Mouse (Mus musculus) hindbrain, embryonic 12.5 days (tissue): ENCODE data around the gene Rhox2f. TPM values are rescaled to one million over a fixed set of nuclear protein-coding genes. Genes with fewer than 3 reads are reported as not detected.
"Not testable (repeated sequence)": the region's sequence is repeated elsewhere in the genome, so short reads cannot be mapped to it uniquely, and the experiment has no call there.

ENCODE experiments used
- ATAC-seq: fragments of 200-750 bp; cut with Nextera tagmentation; 2 replicates; pipeline ENCODE4 v1.8.0; 2017; ENCODE audit warnings: moderate TSS enrichment; ENCODE audit not compliant: low FRiP score
- H3K27ac ChIP-seq: fragments of 300-500 bp; sonication (generic); 2 replicates; pipeline ENCODE4 v1.5.1; 2016; ENCODE audit warnings: mild to moderate bottlenecking
- H3K27me3 ChIP-seq: fragments of 300-500 bp; sonication (generic); 2 replicates; pipeline ENCODE4 v1.6.1; 2016; ENCODE audit warnings: mild to moderate bottlenecking
- H3K36me3 ChIP-seq: fragments of 300-500 bp; sonication (generic); 2 replicates; pipeline ENCODE4 v1.6.1; 2016; ENCODE audit warnings: mild to moderate bottlenecking
- H3K4me1 ChIP-seq: fragments of 300-500 bp; sonication (generic); 2 replicates; pipeline ENCODE4 v1.6.1; 2016
- H3K4me2 ChIP-seq: fragments of 300-500 bp; sonication (generic); replicated peaks from 2 replicates; pipeline ENCODE4 v1.6.1; 2016; ENCODE audit warnings: mild to moderate bottlenecking
- H3K4me3 ChIP-seq: fragments of 300-500 bp; sonication (generic); 2 replicates; pipeline ENCODE4 v1.5.1; 2016; ENCODE audit warnings: mild to moderate bottlenecking
- H3K9ac ChIP-seq: fragments of 300-500 bp; sonication (generic); 2 replicates; pipeline ENCODE4 v1.6.1; 2016; ENCODE audit warnings: mild to moderate bottlenecking, moderate library complexity
- H3K9me3 ChIP-seq: fragments of 300-500 bp; sonication (generic); replicated peaks from 2 replicates; pipeline ENCODE4 v1.6.1; 2016; ENCODE audit warnings: mild to moderate bottlenecking
- WGBS: fragments of 180-500 bp; shearing (Covaris S2); methylation state at CpG from one replicate; pipeline ENCODE4 v1.1.7; 2016; 5-methylcytosine and 5-hydroxymethylcytosine counted together
- polyA plus RNA-seq: library from polyadenylated mRNA; unstranded; fragments of >200 nt; fragmentation: Nextera tagmentation; extraction: Ambion mirVana; gene quantifications from 2 replicates; pipeline ENCODE4 v1.2.1, GENCODE M21; 2016

Rhox2f gene
- 1.2 TPM in 1 of 2 replicates, not detected in the other for polyA plus RNA-seq

- ATAC-seq, H3K9me3 ChIP-seq, H3K27me3 ChIP-seq, H3K4me1 ChIP-seq, H3K36me3 ChIP-seq, H3K9ac ChIP-seq, H3K27ac ChIP-seq, H3K4me2 ChIP-seq, H3K4me3 ChIP-seq: not testable (repeated sequence)
- WGBS: 87% methylated on average over 8 of the region's 8 CpGs
Measured at GRCm38 (mm10) chrX:37571105-37571504, at the start of gene Rhox2f. Gene Rhox2f (plus strand): TSS chrX:37571405.

DNA sequence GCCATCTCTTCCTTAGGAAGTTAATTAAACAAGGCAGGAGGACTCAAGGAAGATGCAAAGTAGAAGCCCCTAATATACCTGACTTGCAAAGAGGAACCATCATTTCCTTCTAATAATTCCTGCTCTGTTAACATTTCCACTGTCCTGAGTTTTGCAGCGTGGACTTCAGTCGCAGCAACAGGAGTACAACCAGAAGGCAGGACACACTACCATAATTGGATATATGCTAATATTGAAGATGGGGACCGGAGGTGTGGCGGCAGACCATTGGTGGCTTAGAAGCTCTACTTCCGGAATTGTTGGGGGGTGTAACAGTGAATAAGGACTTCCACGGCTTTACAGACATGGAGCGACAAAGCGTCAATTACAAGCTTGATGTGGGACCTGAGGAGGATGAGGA lies 41.1 kb upstream of the Rhox2f start, which contains the start of gene Rhox2e:
Gene Rhox2e (plus strand): TSS at position 301 of the 400 bp plus-strand sequence.
- H3K9me3 ChIP-seq, H3K27me3 ChIP-seq, H3K27ac ChIP-seq, H3K36me3 ChIP-seq, H3K4me2 ChIP-seq, H3K4me3 ChIP-seq, ATAC-seq, H3K4me1 ChIP-seq, H3K9ac ChIP-seq: not testable (repeated sequence)
- 96% methylated on average over 2 of the region's 8 CpGs for WGBS

DNA sequence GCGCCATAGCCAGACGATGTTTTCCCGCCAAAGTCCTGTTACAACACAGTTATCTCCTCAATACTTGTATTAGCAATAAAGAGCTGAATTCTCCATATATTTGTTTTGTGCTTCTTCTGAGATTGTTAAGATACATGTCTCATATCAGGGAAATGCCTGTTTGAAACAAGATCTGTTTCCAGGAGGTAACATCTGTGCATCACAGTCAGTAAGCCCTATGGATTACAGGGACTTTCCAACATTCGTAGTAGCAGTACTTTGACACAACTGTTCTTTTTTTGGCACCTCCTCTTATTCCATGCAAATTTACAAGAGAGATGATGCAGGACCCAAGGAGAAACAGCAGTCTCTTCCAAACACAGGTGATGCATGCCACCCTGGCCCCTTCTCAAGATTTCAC lies 29.5 kb upstream of the Rhox2f start, which contains the start of gene Rhox3e:
Gene Rhox3e (plus strand): TSS at position 301 of the 400 bp plus-strand sequence.
- H3K9ac ChIP-seq, H3K4me1 ChIP-seq, H3K27ac ChIP-seq, H3K4me2 ChIP-seq, H3K4me3 ChIP-seq, H3K27me3 ChIP-seq, H3K36me3 ChIP-seq, H3K9me3 ChIP-seq, ATAC-seq: not testable (repeated sequence)
- 88% methylated on average over 1 of the region's 4 CpGs for WGBS

- H3K27ac ChIP-seq, H3K36me3 ChIP-seq, H3K9me3 ChIP-seq, H3K9ac ChIP-seq, H3K4me3 ChIP-seq, H3K27me3 ChIP-seq, H3K4me1 ChIP-seq, ATAC-seq, H3K4me2 ChIP-seq: not testable (repeated sequence)
- WGBS: over 99% methylated on average over 10 of the region's 18 CpGs
Measured at GRCm38 (mm10) chrX:37557112-37557511, 14.1 kb upstream of the Rhox2f start, which contains the start of gene Rhox4e. Gene Rhox4e (plus strand): TSS chrX:37557412.

- 68% methylated on average over 2 of the region's 2 CpGs for WGBS
Measured at GRCm38 (mm10) chrX:37572638-37573037, 1.4 kb downstream of the Rhox2f start.

GRCm38 (mm10) chrX:37580692-37581091 lies 9.5 kb downstream of the Rhox2f start, which contains the start of gene Rhox3f:
Gene Rhox3f (plus strand): TSS chrX:37580992.
- H3K4me1 ChIP-seq, H3K9me3 ChIP-seq, H3K36me3 ChIP-seq, H3K27me3 ChIP-seq, ATAC-seq, H3K27ac ChIP-seq, H3K4me3 ChIP-seq, H3K4me2 ChIP-seq, H3K9ac ChIP-seq: not testable (repeated sequence)

More at GRCm38 (mm10) chrX:37572638-37573037, 1.4 kb downstream of the Rhox2f start:
- not testable (repeated sequence) for H3K9ac ChIP-seq, H3K36me3 ChIP-seq, H3K9me3 ChIP-seq, H3K4me3 ChIP-seq, H3K4me2 ChIP-seq, H3K27ac ChIP-seq, ATAC-seq, H3K27me3 ChIP-seq, H3K4me1 ChIP-seq

- 91% methylated on average over 16 of the region's 19 CpGs for whole genome bisulfite sequencing
- H3K9ac ChIP-seq, H3K9me3 ChIP-seq, H3K27me3 ChIP-seq, H3K4me1 ChIP-seq, H3K36me3 ChIP-seq, H3K4me3 ChIP-seq, ATAC-seq, H3K27ac ChIP-seq, H3K4me2 ChIP-seq: not testable (repeated sequence)
Measured at GRCm38 (mm10) chrX:37607604-37608003, 36.4 kb downstream of the Rhox2f start, which contains the start of gene Rhox4f. Gene Rhox4f (minus strand): TSS chrX:37607704.

Other genes with a start within 250 kb of the Rhox2f start
- not detected in 2 replicates for gene Rhox3a2, start 191.4 kb upstream of the Rhox2f start, polyA plus RNA-seq
- gene Rhox4a2, start 180.6 kb upstream of the Rhox2f start, polyA plus RNA-seq: 6.9 and 7.8 TPM in 2 replicates
- 0.67 and 1.2 TPM in 2 replicates for gene Rhox2b, start 159.3 kb upstream of the Rhox2f start, polyA plus RNA-seq
- gene Rhox4b, start 138.9 kb upstream of the Rhox2f start, polyA plus RNA-seq: 1.6 and 2.4 TPM in 2 replicates
- 2.9 and 3.1 TPM in 2 replicates for gene Rhox2c, start 117.7 kb upstream of the Rhox2f start, polyA plus RNA-seq
- not detected in 2 replicates for gene Rhox3c, start 112.8 kb upstream of the Rhox2f start, polyA plus RNA-seq
- not detected in 2 replicates for gene Rhox4c, start 91.1 kb upstream of the Rhox2f start, polyA plus RNA-seq
- 0.54 TPM in 1 of 2 replicates, not detected in the other for gene Rhox2d, start 78.0 kb upstream of the Rhox2f start, polyA plus RNA-seq
- 0.45 TPM in 1 of 2 replicates, not detected in the other for gene Rhox4d, start 57.0 kb upstream of the Rhox2f start, polyA plus RNA-seq
- gene Rhox2e, start 41.0 kb upstream of the Rhox2f start, polyA plus RNA-seq: 0.61 TPM in 1 of 2 replicates, not detected in the other
- not detected in 2 replicates for gene Rhox3e, start 29.4 kb upstream of the Rhox2f start, polyA plus RNA-seq
- not detected in 2 replicates for gene Rhox4e, start 14.0 kb upstream of the Rhox2f start, polyA plus RNA-seq
- gene Rhox3f, start 9.6 kb downstream of the Rhox2f start, polyA plus RNA-seq: not detected in 2 replicates
- gene Rhox4f, start 36.3 kb downstream of the Rhox2f start, polyA plus RNA-seq: not detected in 2 replicates
- not detected in 2 replicates for gene Rhox3g, start 57.2 kb downstream of the Rhox2f start, polyA plus RNA-seq
- 1.1 TPM in 1 of 2 replicates, not detected in the other for gene Rhox2g, start 72.1 kb downstream of the Rhox2f start, polyA plus RNA-seq
- gene Rhox4g, start 79.9 kb downstream of the Rhox2f start, polyA plus RNA-seq: not detected in 2 replicates
- not detected in 2 replicates for gene Rhox3h, start 97.4 kb downstream of the Rhox2f start, polyA plus RNA-seq
- 0.53 TPM in 1 of 2 replicates, not detected in the other for gene Rhox2h, start 101.9 kb downstream of the Rhox2f start, polyA plus RNA-seq
- 0.49 TPM in 1 of 2 replicates, not detected in the other for gene Rhox5, start 233.4 kb downstream of the Rhox2f start, polyA plus RNA-seq